Mouse (Mus musculus) kidney, embryonic 16.5 days (tissue): Measurements from ENCODE around the gene Ccdc69. TPM values are rescaled to one million over a fixed set of nuclear protein-coding genes. Genes with fewer than 3 reads are reported as not detected.

Source experiments
- ATAC-seq: fragments of 200-750 bp; cut with Nextera tagmentation; 2 replicates; pipeline ENCODE4 v1.8.0; 2017; ENCODE audit warnings: moderate TSS enrichment; ENCODE audit not compliant: low FRiP score, low TSS enrichment
- H3K27ac ChIP-seq: fragments of 300-500 bp; sonication (generic); 2 replicates; pipeline ENCODE4 v1.5.1; 2014; ENCODE audit warnings: low read length
- H3K27me3 ChIP-seq: fragments of 300-500 bp; sonication (generic); 2 replicates; pipeline ENCODE4 v1.6.1; 2014; ENCODE audit warnings: low read length, control low read depth, mixed read lengths; ENCODE audit not compliant: insufficient read depth
- H3K36me3 ChIP-seq: fragments of 300-500 bp; sonication (generic); 2 replicates; pipeline ENCODE4 v1.6.1; 2014; ENCODE audit warnings: low read length, control low read depth, mixed read lengths; ENCODE audit not compliant: insufficient read depth
- H3K4me1 ChIP-seq: fragments of 300-500 bp; sonication (generic); 2 replicates; pipeline ENCODE4 v1.6.1; 2014; ENCODE audit warnings: low read length, control low read depth, mixed read lengths; ENCODE audit not compliant: insufficient read depth
- H3K4me2 ChIP-seq: fragments of 300-500 bp; sonication (generic); replicated peaks from 2 replicates; pipeline ENCODE4 v1.6.1; 2014; ENCODE audit warnings: low read depth, low read length
- H3K4me3 ChIP-seq: fragments of 300-500 bp; sonication (generic); 2 replicates; pipeline ENCODE4 v1.5.1; 2014; ENCODE audit warnings: mild to moderate bottlenecking, low read length
- H3K9ac ChIP-seq: fragments of 300-500 bp; sonication (generic); replicated peaks from 2 replicates; pipeline ENCODE4 v1.6.1; 2014; ENCODE audit warnings: low read length
- H3K9me3 ChIP-seq: fragments of 300-500 bp; sonication (generic); 2 replicates; pipeline ENCODE4 v1.6.1; 2016; ENCODE audit warnings: low read length, control low read depth
- WGBS: fragments of 180-500 bp; shearing (Covaris S2); extraction: QIAGEN DNeasy Blood & Tissue Kit; methylation state at CpG from one replicate; pipeline ENCODE4 v1.1.7; 2014; 5-methylcytosine and 5-hydroxymethylcytosine counted together
- polyA plus RNA-seq: library from polyadenylated mRNA; unstranded; fragments of >200 nt; fragmentation: Nextera tagmentation; extraction: Ambion mirVana; gene quantifications from 2 replicates; pipeline ENCODE4 v1.2.1, GENCODE M21; 2015

Ccdc69 gene
- polyA plus RNA-seq, 1 experiment from 2014 or later, result 3.6 TPM

- Histone ChIP-seq H3K9me3 (peaks cover 7% of the 10 kb centered on the region; the same call in 1 of the 2 replicates), H3K4me1 (no peaks in the 10 kb centered on the region), H3K36me3 (peaks cover 88% of the 10 kb centered on the region), H3K4me3 (no peak overlapping the region), H3K9ac (no peak overlapping the region), H3K27ac (no peak overlapping the region), H3K27me3 (no peaks in the 10 kb centered on the region), H3K4me2 (no peak overlapping the region)
- no peak for ATAC-seq
- WGBS, result 82% methylated on average over 5 of the region's 5 CpGs
Observed at GRCm38 (mm10) chr11:55005684-55006083, 72.2 kb downstream of the Ccdc69 start.

- H3K4me3 ChIP-seq, result no peak overlapping the region
- no peak overlapping the region for H3K4me2 ChIP-seq
- no peak for ATAC-seq
- no peak overlapping the region for H3K9ac ChIP-seq
- H3K27me3 ChIP-seq, result no peaks in the 10 kb centered on the region
- H3K36me3 ChIP-seq, result peaks cover 85% of the 10 kb centered on the region
- H3K27ac ChIP-seq, result no peak overlapping the region
- peaks cover 7% of the 10 kb centered on the region; the same call in 1 of the 2 replicates for H3K9me3 ChIP-seq
- 76% methylated on average over 7 of the region's 7 CpGs for WGBS
- no peaks in the 10 kb centered on the region for H3K4me1 ChIP-seq
Observed at GRCm38 (mm10) chr11:55004970-55005502, 72.9 kb downstream of the Ccdc69 start.

Other genes starting within 250 kb of the Ccdc69 start
- 6.3 and 9.2 TPM in 2 replicates for gene Lyrm7, start 217.2 kb downstream of the Ccdc69 start, polyA plus RNA-seq
- 540 and 595 TPM in 2 replicates for gene Hint1, start 211.7 kb downstream of the Ccdc69 start, polyA plus RNA-seq
- gene Gpx3, start 175.7 kb downstream of the Ccdc69 start, polyA plus RNA-seq, result 262 and 297 TPM in 2 replicates
- 20.2 and 22.0 TPM in 2 replicates for gene Tnip1, start 115.2 kb downstream of the Ccdc69 start, polyA plus RNA-seq
- 239 and 266 TPM in 2 replicates for gene Anxa6, start 44.7 kb downstream of the Ccdc69 start, polyA plus RNA-seq
- 38.0 and 39.7 TPM in 2 replicates for gene Gm2a, start 20.0 kb upstream of the Ccdc69 start, polyA plus RNA-seq
- not detected in 2 replicates for gene Slc36a3, start 73.6 kb upstream of the Ccdc69 start, polyA plus RNA-seq
- 0.61 and 0.81 TPM in 2 replicates for gene Slc36a2, start 106.9 kb upstream of the Ccdc69 start, polyA plus RNA-seq
- gene Slc36a1, start 126.2 kb upstream of the Ccdc69 start, polyA plus RNA-seq, result 1.6 and 3.0 TPM in 2 replicates